Mouse (Mus musculus) cerebellum, postnatal 10 days (tissue): Measurements from ENCODE around the gene Retreg3.
A peak's percentile ranks its signal among the peaks of the same experiment; 100 is the strongest.

Experiments
- DNase-seq, 2 experiments: peaks; one replicate each; pipeline ENCODE4 v3.0.0; 2021; ENCODE audit warnings: mixed read lengths in 2 of 2

The Retreg3 gene

DNA sequence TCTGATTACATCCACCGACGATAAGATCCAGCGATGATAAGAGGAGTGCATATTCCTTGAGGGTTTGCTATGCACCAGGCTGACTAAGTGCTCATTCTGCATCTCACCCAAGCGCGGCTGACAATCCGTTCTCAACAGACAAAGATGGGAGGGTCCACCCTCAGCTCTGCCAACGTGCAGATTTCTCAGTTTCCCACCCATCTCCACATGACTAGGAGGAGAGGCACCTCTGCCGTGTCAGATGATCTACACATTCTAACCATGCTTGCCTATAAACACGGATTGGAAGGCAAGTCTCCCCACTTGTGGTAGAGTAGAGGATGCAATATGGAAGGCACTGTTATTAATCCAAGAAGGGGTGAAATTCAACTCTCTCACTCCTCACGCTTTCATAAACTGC, 29.1 kb upstream of the Retreg3 start:
- DNase-seq, result no peak

DNA sequence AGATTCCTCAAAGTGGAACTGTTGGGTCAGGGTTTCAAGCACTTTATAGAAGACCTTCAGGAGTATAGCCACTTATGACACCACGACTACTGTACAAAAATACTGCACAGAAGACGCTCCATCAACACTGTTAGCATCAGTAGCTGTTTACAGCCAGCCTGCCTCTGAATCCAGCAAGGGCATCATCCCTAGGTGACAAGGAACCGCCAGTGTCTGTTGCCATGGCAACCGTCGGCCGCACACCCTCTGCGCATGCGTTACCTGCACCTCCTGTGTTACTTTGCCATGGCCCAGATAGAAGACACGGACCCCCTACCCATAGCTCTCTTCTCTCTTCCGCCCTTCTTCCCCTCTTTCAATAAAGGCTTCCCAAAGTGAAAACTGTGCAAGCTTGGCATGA, 26.7 kb upstream of the Retreg3 start:
- DNase-seq, result peak; percentile 83 to 84

DNA sequence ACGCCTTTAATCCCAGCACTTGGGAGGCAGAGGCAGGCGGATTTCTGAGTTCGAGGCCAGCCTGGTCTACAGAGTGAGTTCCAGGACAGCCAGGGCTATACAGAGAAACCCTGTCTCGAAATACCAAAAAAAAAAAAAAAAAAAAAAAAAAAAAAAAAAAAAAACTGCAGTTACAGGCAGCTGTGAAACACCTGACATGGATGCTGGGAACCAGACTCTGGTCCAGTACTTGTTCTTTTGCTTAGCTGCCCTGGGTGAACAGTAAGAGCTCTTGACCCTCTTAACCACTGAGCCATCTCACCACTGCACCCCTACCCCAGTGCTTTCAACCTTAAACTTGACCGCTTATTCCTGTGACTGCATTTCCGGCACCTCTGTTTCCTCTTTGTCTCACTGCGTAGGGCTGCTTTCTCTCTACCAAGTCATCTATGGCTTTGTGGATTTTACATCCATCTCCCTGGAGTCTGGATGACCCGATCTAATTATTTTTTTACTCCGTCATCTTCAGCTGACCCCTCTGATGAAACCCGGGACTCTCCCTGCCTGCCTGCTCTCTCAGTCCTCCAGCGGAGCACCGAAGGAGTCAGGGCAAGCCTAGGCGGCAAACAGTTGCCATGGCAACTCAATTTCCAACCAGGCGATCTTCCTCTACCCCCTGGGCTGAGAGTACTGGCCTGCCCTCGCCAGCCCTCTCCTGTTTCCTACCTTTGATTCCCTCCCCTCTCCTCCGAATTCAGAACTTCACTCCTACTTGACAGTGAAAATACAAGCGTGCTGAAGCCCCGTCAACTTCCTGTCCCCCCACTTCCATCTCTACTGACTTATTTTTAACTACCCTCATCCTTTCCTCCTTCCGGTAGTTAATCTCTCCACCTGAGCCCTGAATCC, 23.9 kb upstream of the Retreg3 start:
- DNase-seq, result peak; percentile 71 to 77

DNA sequence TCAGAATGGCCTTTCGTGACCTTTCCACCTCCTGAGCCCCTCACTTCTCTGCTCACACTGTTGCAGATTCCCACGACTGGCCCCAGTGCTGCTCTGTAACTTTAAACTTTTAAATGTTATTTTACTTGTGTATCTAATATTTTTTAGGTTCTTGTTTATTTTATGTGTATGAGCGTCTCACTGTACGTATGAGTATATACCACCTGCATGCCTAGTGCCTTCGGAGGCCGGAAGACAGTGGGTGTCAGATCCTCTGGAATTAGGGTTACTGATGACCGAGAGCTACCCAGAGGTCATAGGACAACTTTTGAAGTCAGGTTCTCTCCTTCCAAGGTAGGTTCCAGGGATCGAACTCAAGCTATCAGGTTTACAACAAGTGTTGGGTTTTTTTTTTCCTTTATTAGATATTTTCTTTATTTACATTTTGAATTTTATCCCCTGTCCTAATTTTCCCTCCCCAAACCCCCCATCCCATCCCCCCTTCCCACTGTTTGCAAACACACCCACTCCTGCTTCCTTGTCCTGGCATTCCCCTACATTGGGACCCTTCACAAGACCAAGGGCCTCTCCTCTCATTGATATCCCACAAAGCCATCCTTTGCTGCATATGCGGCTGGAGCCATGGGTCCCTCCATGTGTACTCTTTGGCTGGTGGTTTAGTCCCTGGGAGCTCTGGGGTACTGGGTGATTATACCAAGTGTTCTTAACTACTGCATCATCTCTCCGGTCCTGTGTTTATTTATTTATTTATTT, 22.7 kb upstream of the Retreg3 start:
- no peak for DNase-seq

DNA sequence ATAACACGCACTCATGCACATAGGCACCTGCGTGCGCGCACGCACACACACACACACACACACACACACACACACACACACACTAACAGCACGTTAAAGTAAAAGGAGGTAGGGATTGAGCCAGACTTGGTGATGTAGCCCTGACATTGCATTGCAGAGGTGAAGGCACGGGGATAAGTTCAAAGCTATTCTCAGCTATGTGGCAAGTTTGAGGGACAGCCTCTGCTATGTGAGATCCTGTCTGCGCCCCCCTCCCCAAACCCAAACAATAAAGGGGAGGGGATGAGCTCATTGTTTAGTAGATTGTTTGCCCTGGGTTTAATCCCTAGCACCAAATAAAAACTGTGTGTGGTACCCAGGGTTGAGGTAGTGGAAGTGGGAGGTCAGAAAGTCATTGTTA, 21.4 kb upstream of the Retreg3 start:
- DNase-seq, result no peak

DNA sequence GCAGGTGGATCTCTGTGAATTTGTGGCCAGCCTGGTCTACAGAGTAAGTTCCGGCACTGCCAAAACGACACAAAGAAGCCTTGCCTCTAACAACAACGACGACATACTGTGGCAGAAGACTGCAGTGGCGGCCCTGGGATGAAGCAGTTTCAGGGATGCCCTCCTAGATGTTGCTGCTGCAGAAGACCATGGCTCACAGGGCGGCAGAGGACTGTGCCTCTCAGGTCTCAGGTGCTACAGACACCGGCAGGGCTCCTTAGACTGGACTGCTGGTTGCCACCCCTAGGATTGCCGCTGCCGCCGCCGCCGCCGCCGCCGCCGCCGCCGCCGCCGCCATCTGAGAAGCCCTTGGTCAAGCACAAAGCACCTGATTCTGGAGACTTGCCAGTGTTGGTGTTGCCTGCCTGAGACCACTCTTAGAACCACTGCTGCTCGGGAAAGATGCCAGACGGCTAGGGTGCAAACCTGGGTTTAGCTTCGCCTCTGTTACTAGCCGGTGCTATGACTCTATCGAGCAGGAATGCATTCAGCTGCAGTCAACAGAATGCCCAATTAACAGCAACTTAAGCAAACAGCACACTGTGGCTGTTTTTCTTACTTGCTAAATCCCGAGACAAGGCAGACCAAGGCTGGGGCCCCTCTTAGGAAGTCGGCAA, 20.6 kb upstream of the Retreg3 start:
- peak; percentile 49 to 65 for DNase-seq

DNA sequence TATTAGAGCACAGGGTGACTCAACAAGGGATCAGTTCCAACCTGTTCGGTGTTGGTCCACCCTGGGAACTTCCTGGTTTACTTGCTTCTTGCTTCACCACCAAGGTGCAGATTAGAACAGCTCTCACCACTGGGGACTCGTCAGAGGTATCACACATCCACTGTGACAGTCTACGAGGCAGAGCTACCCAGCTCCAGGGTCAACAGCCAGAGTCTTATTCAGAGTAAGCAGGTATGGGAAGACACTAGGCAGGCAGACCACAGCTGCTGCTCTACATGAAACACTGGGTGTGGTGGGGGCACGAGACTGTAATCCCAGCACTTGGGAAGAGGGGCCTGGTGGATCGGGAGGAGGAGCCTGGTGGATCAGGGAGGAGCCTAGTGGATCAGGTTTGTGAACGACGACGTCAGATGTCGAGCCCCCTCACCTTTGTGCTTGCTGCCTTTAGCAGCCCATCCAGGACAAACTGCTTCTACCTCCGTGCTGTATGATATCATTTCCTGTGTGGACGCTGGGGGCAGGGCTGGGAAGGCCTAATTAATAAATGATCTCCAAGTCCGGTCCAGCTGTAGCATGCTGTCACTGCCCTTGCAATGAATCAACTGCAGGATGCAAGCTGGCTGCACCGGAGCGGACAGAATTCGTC, 19.0 kb upstream of the Retreg3 start:
- peak; percentile 55 to 61 for DNase-seq

DNA sequence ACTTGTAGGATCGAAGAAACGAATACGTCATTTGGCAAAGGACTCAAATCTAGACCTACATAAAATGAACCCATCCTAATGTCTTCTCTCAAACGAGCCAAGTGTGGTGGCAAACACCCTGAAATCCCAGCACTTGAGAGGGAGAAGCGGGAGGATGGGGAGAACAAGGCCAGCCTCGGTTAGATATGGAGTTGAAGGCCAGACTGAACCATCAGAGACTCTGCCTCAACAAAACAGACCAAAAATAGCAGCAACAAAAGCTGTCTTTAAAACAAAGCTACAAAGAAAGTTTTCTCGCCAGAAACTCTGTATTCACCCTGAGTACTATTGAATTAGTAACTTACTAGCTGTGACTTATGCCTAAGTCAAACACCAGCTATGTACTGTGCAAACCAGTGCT, 17.3 kb upstream of the Retreg3 start:
- DNase-seq, result no peak

DNA sequence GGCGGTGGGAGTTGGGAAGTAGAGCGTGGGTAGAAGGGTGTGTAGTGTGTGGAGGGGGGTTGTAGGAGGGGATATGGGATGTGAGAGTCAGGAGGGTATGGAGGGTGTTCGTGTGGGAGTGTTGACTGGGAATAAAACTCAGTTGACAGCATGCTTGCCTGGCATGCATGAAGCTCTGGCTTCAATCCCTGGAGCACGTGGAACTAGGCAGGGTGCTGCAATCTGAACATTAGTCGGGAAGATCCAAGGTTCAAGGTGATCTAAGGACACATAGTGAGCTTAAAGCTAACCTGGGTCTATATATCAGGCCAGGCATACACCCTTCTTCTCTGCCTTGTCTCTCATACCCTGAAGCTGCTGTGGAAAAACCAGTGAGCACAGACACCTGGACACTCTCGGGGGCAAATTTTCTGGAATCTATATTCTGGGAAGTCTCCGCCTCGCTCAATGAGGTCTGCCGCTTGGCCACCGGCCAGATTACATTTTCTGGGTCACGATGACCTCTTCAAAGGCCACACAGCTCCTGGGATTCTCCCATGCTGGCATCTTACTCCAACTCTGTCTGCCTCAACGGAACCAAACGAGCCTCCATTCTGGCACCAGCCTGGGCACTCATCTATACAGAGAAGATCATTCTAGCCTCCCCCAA, 14.6 kb upstream of the Retreg3 start:
- peak; percentile 58 to 62 for DNase-seq

DNA sequence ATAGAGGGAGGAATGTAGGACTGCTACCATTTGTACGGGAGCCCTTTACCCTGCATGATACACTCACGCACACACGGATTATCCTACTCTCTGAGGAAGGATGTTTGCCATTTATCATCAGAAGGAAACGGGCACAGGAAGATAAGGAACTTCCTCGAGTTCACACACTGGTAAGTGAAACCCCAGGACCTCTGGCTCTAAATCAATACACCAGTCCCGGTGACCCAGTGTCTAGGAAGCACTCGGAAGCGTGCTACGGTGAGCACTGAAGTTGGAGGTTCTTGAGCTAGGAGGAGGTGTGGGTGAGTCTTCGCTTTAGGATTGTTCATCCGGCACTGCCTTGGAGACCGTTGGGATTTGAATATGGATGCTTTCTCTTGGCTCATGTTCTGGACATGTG, 13.3 kb upstream of the Retreg3 start:
- DNase-seq, result peak; percentile 37 to 39

DNA sequence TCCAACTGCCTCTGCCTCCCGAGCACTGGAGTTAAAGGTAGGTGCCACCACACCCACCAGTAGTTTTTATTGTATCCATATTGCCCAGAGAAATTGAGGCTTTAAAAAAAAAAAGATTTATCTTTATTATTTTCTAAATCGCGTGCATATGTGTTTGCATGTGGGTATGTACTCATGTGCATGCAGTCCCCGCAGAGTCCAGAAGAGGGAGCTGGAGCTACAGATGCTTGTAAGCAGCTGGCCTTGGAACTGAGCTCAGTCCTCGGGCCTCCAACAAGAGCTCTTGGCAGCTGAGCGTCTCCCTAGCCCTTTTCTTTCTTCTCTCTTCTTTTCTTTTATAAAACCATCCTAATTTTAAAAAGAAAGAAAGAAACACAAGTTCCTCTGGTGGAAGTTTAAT, 12.0 kb upstream of the Retreg3 start:
- peak; percentile 73 to 84 for DNase-seq

DNA sequence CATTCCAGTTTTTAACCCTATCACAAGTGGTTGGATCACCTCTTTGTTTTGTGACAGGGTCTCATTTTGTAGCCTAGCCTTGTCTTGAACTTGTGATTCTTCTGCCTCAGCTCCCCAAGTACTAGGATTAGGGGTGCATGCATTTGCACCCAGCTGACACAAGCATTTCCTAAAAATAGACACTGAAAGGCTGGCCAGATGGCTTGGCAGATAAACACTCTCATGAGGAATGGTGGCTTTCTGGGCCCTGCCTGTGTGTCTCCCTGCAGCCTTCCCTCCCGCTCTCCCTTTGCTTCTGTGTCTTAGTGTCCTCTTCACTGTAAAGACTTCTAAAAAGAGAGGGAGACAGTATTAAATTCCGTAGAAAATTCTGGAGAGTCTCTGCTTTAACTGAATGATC, 11.5 kb upstream of the Retreg3 start:
- DNase-seq, result peak; percentile 75 to 76

DNA sequence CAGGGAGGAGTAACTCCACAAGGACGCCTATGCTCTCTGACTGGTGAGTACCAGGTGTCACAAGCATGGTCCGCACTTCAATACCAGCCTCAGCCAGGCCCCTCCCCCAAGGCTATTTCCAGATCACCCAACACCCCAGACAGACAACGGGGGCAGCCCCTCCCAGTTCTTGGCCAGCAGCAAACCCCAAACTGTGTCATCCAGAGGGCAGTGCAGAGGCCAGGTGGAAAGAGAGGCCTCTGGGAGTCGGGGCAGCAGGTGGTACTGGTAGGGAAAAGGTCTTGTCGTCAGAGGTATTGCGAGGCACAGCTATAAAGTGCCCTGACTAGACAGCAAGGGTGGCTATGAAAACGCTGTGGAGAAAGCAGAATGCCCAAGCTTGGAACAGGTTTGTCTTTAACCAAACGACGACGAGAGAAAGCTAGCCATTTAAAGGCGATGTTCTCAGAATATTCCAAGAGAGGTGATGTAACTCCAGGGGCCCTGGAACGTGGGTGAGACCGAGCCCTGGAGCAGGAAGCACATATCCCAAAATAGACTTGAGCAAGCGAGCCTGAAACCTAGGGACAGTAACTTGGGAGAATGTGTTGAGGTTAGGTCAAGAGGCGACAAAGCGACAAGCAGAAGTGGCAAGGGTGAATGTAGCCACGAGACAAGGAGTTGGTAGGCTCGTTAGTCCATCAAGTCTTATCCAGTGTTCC, 10.5 kb upstream of the Retreg3 start:
- peak; percentile 66 to 67 for DNase-seq

DNA sequence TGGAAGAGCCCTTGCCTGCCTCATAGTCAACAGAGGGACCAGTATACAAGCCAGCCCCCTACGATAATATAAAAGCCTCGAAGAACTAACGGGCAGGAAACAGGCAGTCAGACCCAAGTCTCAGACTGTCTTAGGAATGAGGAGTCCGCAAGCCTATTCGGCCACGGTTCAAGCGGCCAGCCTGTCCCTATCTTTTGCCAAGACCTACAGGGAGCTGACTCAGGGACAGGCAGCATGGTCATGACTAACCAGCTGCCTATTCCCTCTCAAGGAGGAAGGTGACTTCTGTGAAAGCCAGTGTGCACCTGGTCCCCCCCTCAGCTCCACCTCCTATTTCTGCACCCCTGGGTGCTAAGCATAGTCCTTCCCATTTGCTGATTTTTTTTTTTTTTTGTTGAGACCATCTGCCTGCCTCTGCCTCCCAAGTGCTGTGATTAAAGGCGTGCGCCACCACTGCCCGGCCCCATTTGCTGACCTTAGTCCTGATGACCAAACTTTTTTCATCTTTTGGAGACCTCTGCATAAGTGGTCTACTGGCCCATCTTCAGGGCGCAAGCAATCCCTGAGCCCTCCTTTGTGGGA, 9.4 kb upstream of the Retreg3 start:
- DNase-seq, result peak; percentile 88 to 90

DNA sequence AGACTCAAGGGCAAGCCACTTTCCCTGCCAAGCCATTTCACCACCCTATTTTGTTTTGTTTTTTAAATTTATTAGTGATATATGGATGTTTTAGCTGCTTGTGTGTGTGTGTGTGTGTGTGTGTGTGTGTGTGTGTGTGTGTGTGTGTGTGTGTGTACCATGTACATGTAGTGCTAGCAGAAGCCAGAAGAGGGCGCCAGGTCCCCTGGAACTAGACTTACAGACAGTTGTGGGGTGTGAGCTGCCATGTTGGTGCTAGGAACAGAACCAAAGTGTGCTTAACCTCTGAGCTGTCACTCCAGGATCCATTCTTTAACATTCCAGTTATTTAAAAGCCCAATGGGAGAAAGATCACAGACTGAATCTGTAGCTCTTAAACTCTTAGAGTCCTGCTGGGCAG, 7.4 kb upstream of the Retreg3 start:
- peak; percentile 49 to 72 for DNase-seq

DNA sequence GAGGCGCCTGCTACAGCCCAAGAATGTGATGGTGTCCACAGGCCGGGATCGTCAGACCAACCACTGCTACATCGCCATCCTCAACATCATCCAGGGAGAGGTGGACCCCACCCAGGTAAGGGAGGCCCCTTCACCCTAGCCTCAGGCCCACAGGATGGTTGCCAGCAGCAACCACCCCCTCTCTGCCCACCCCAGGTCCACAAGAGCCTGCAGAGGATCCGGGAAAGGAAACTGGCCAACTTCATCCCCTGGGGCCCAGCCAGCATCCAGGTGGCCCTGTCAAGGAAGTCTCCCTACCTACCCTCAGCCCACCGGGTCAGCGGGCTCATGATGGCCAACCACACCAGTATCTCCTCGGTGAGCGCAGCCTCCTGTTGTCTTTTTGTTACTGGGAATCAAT, 5.3 kb upstream of the Retreg3 start:
- peak in 1 of 2 experiments; percentile 38 for DNase-seq

DNA sequence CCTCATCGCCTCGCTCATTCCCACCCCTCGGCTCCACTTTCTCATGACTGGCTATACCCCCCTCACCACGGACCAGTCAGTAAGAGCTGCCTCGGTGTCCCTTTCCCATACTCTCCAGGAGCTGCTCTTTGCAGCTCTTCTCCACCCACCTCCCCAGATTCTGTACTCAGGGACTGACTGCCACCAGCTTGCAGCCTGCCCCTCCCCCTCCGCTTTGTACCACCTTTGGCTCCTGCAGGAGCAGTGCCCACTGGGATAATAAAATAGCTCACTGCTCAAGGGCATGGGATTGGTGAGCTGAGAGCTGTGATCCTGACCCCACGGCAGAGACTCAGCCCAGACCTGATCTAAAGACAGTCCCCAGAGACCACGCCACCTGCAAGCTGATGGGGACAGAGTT, 4.8 kb upstream of the Retreg3 start:
- peak; percentile 47 to 54 for DNase-seq

DNA sequence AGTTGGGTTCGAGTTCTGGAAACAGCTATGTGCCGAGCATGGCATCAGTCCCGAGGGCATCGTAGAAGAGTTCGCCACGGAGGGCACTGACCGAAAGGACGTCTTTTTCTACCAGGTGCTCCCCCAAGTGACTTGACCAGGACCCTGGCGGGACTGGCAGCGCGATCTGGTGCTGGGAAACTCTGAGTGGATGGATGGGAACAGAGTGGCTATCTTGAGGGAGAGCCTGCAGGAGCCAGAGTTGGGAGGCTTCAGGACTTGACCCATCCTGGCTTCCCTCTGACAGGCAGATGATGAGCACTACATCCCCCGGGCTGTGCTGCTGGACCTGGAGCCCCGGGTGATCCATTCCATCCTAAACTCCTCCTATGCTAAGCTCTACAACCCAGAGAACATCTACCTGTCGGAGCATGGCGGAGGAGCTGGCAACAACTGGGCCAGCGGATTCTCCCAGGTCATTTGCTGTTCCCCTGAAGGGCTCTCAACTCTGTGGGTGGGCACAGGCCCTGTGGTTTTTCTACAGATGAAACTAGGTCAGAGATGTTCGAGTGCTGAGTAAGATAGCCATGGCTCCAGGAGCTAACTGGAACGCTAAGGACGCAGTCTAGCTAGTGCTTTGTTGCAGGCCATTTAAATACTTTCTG, 974 bp upstream of the Retreg3 start:
- peak; percentile 26 to 38 for DNase-seq

DNA sequence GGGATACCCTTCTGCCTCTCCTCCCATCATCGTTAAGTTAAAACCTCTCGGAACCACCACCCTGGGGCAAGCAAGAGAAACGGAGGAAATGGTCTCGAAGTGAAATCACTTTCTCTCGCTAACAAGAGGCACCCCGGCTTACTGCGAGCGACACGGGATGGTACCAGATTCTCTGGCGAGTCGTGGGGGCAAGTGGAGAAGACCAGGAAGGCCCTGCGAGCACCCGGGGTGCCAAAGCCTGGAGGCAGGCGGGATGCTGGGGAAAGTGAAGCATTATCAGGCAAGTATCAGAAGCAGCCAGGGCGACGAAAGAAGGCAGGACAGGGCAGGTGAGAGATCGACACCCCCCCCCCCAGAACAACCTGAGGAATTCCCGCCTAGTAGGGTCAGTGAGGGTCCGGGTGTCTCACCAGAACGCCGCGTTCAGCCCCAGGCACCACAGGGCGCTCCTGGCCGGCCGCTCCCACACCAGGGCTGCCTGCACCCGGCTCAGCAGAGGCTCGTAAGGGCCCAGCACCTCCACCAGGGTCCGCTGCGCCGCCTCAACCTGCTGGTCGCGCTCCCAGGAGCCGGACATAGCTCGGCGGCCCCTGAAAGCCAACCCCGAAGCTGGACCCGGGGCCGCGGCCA, 447 bp downstream of the Retreg3 start:
- no peak for DNase-seq

DNA sequence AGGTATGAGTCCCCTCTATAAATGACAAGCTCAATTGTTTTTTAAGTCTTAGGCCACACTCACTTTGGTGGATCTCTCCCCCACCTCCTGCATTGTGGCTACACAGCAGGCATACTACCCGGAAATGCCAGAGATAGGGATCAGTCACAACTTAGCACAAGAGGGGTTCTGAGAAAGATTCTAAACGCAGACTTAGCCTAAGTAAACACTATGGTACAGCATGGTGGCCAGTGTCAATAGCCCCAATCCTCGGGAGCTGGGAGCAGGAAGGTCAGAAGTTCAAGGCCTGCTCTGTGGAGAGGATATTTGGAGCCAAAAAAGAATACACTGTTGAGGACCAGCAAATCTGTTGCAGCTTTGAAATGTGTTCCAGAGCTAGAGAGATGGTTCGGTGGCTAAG, 1.6 kb downstream of the Retreg3 start:
- no peak for DNase-seq
